Mouse (Mus musculus): ENCODE measurements at regions not wholly inside any gene's neighbourhood (a gene's known extent, or its start where the extent isn't known, plus 50 kb on each side); places are given as distances from the start of the nearest gene placed in this dataset.

- DNase-seq (ENCODE audit: extremely low spot score) = no peak
Observed at GRCm38 (mm10) chr3:157710790-157711381, 144.2 kb downstream of the Ptger3 start.

GRCm38 (mm10) chr3:157699961-157700360 is 133.3 kb downstream of the Ptger3 start:
- no peak for DNase-seq (ENCODE audit: extremely low spot score)

- no peak for DNase-seq (ENCODE audit: extremely low spot score)
Observed at GRCm38 (mm10) chr3:157698529-157698928, 131.8 kb downstream of the Ptger3 start.

- DNase-seq (ENCODE audit: extremely low spot score) = no peak
Observed at GRCm38 (mm10) chr3:157695128-157696075, 128.7 kb downstream of the Ptger3 start.
